Mouse (Mus musculus) stomach, embryonic 16.5 days (tissue): ENCODE data around the gene Epb41l2. TPM values are rescaled to one million over a fixed set of nuclear protein-coding genes. Genes with fewer than 3 reads are reported as not detected.

Experiments used
- ATAC-seq: fragments of 200-750 bp; cut with Nextera tagmentation; 2 replicates; pipeline ENCODE4 v1.8.0; 2017; ENCODE audit warnings: moderate number of reproducible peaks, moderate TSS enrichment; ENCODE audit not compliant: insufficient read depth, low FRiP score
- H3K27ac ChIP-seq: fragments of 300-500 bp; sonication (generic); 2 replicates; pipeline ENCODE4 v1.5.1; 2014; ENCODE audit warnings: low read length
- H3K27me3 ChIP-seq: fragments of 300-500 bp; sonication (generic); 2 replicates; pipeline ENCODE4 v1.6.1; 2014; ENCODE audit warnings: low read length, control low read depth, mixed read lengths; ENCODE audit not compliant: control insufficient read depth, insufficient read depth
- H3K36me3 ChIP-seq: fragments of 300-500 bp; sonication (generic); 2 replicates; pipeline ENCODE4 v1.6.1; 2014; ENCODE audit warnings: low read length; ENCODE audit not compliant: control insufficient read depth, insufficient read depth
- H3K4me1 ChIP-seq: fragments of 300-500 bp; sonication (generic); 2 replicates; pipeline ENCODE4 v1.6.1; 2014; ENCODE audit warnings: low read length, control low read depth, mixed read lengths; ENCODE audit not compliant: control insufficient read depth, insufficient read depth
- H3K4me2 ChIP-seq: fragments of 300-500 bp; sonication (generic); 2 replicates; pipeline ENCODE4 v1.6.1; 2014; ENCODE audit warnings: low read depth, low read length, mixed read lengths
- H3K4me3 ChIP-seq: fragments of 300-500 bp; sonication (generic); replicated peaks from 2 replicates; pipeline ENCODE4 v1.5.1; 2014; ENCODE audit warnings: mild to moderate bottlenecking, low read length
- H3K9ac ChIP-seq: fragments of 300-500 bp; sonication (generic); 2 replicates; pipeline ENCODE4 v1.6.1; 2014; ENCODE audit warnings: low read length
- H3K9me3 ChIP-seq: fragments of 300-500 bp; sonication (generic); replicated peaks from 2 replicates; pipeline ENCODE4 v1.6.1; 2016; ENCODE audit warnings: low read length, control low read depth; ENCODE audit not compliant: control insufficient read depth
- WGBS: fragments of 180-500 bp; shearing (Covaris S2); extraction: QIAGEN DNeasy Blood & Tissue Kit; methylation state at CpG from one replicate; pipeline ENCODE4 v1.1.7; 2014; 5-methylcytosine and 5-hydroxymethylcytosine counted together
- polyA plus RNA-seq: library from polyadenylated mRNA; unstranded; fragments of >200 nt; fragmentation: Nextera tagmentation; extraction: Ambion mirVana; gene quantifications from 2 replicates; pipeline ENCODE4 v1.2.1, GENCODE M21; 2015

Epb41l2 gene
- polyA plus RNA-seq, 1 experiment from 2014 or later, result 60.9 TPM

DNA sequence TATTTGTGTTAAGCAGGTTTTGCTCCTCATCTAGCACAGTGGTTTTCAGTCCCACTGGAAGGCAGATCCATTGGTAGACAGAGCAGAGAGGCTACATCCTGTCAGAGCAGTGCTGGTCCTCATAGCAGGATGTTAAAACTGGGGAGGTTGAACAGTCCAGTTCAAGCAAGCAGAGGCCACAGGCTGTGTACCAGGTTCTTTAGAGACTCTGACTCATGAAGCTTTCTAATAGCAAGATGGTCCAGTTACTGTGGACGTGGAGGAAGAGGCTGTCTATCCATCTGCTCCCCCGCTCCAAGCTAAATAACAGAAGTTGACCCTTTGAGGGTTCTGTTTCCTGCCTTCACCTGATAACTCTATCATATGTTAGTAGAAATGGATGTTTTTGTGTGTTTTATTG lies 41.8 kb downstream of the Epb41l2 start:
- 79% methylated on average over 2 of the region's 2 CpGs for WGBS

DNA sequence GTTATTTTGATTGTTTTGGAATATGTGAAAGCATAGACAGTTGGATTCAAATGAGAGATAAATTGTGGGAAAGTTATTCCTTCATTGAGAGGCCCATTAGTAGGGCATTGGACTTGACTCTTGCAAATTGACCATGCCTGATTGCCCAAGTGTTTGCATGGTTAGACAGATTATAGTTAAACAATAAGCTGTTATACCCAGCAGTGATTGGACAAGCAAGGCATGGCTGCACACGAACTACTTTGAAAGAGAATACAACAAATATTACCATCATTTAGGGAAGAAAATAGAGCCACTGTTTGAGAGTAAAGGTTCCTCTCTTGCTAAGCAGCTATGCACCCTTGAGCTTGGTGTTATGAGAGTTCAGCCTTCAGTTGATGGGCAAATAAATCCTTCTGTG lies 43.3 kb downstream of the Epb41l2 start:
- H3K4me1 ChIP-seq, result peaks cover 7% of the 10 kb centered on the region
- H3K4me3 ChIP-seq, result no peak overlapping the region
- no peak overlapping the region for H3K4me2 ChIP-seq
- H3K9ac ChIP-seq, result no peak overlapping the region
- H3K27me3 ChIP-seq, result no peaks in the 10 kb centered on the region
- WGBS, result 66% methylated on average over 1 of the region's 1 CpGs
- H3K36me3 ChIP-seq, result no peaks in the 10 kb centered on the region
- no peak for ATAC-seq
- no peaks in the 10 kb centered on the region for H3K9me3 ChIP-seq
- no peak overlapping the region for H3K27ac ChIP-seq

More for the DNA sequence above, 41.8 kb downstream of the Epb41l2 start:
- Histone ChIP-seq H3K4me3 (no peak overlapping the region), H3K9me3 (no peaks in the 10 kb centered on the region), H3K4me2 (no peak overlapping the region), H3K36me3 (no peaks in the 10 kb centered on the region), H3K9ac (no peak overlapping the region), H3K27ac (no peak overlapping the region), H3K4me1 (peaks cover 10% of the 10 kb centered on the region), H3K27me3 (no peaks in the 10 kb centered on the region)
- ATAC-seq, result no peak

DNA sequence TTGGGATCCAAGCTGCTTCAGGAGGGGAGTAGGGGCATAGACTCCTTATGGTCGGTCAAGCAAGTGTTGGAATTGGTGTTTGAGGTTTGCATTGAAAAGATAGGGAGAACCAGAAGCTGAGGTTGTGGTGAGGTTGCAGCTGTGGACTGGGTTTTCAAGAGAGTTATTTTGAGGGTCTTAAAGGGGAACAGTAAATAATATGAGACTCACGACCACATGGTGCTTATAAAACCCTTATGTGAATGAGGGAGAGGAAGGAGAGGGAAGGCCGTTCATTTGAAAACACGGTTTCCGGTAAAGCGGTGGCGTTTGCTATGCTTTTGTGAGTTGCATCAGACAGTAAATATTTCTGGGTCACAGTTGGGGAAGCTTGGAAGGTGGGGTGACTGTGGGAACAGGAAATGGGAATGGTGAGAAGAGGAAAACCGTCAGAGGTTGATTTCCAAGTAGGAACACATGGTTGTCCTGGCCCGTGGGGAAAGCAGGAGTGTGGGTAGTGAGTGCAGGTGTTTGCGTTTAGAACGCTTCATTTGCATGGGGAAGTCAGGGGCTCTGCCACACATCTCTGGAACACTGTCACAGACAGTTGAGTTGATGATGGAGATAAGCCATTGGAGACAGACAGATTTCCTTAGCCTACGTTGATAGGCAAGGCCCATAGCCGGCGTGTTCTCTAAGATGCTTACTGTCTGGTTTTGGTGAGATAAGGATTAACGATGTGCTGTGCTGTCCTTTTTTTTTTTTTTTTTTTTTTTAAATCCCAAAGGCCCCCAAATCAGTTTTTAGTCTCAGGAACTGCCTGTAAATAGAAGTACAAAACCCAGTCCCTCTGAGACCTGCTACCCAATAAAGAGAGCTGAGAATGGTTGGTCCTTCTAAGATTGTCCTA lies 44.5 kb downstream of the Epb41l2 start:
- Histone ChIP-seq H3K27ac (no peak overlapping the region), H3K27me3 (no peaks in the 10 kb centered on the region), H3K4me1 (no peaks in the 10 kb centered on the region), H3K36me3 (no peaks in the 10 kb centered on the region), H3K9ac (no peak overlapping the region), H3K4me3 (no peak overlapping the region), H3K9me3 (no peaks in the 10 kb centered on the region), H3K4me2 (no peak overlapping the region)
- ATAC-seq, result no peak
- 73% methylated on average over 15 of the region's 15 CpGs for WGBS

DNA sequence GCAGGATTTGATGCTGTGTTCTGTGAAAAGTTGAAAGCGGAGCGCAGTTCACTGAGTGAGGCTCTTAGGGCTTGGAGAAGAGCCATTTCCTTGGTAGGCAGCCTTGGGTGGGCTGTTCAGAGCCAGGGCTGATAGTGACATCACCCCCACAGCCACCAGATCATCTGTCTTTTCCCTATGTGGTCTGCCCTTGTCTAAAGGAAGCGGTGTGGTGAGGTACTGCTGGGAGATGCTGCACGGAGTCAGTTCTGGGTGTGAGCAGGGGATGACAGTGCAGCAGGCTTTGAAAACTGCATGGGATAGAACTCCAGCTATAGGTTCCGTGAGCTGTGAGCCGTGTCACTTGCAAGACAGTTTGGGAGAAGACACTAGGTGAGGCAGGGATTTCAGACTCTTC lies 45.1 kb downstream of the Epb41l2 start:
- Histone ChIP-seq H3K36me3 (no peaks in the 10 kb centered on the region), H3K4me2 (no peak overlapping the region), H3K27me3 (no peaks in the 10 kb centered on the region), H3K9ac (no peak overlapping the region), H3K27ac (no peak overlapping the region), H3K4me1 (no peaks in the 10 kb centered on the region), H3K9me3 (no peaks in the 10 kb centered on the region), H3K4me3 (no peak overlapping the region)
- 65% methylated on average over 6 of the region's 6 CpGs for WGBS
- ATAC-seq, result no peak

DNA sequence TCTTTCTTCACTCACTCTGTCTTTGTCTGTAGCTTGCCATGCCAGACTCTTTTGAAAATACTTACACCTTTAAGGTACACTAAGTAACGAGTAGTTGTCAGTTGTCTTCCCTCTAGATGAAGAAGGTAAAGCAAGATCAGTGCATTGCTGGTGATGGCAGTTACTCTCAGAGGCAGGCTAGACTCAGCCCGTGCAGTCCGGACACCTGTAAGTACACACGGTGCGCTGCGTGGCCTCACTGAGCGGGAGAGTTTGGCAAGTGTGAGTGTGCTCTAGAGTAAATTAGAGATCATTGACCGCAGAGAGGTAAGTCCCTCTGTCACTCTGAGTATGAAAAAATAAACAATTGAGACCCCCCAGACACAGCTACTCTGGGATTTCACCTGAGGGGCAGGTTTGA lies 46.0 kb downstream of the Epb41l2 start:
- Histone ChIP-seq H3K4me2 (no peak overlapping the region), H3K4me1 (no peaks in the 10 kb centered on the region), H3K9me3 (no peaks in the 10 kb centered on the region), H3K9ac (no peak overlapping the region), H3K4me3 (no peak overlapping the region), H3K27me3 (no peaks in the 10 kb centered on the region), H3K36me3 (no peaks in the 10 kb centered on the region), H3K27ac (no peak overlapping the region)
- 66% methylated on average over 8 of the region's 8 CpGs for WGBS
- ATAC-seq, result no peak

DNA sequence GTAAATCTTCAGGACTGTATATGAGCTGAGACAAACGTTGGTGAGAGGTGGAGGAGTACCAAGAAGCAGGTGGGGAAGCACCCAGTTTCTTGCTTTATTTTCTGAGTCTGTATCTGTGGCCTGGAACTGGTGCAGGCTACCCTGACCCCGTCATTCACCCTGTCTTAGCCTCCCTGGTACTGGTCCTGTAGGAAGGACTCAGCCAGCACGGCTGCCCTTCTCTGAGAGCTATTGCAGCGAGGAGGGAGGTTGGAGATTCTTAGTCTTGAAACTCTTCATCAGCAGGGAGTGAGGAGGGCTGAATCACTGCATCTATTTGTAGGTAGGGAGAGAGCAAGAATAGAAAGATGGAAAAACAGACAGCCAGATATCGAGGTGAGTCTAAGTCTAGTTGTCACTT lies 47.1 kb downstream of the Epb41l2 start:
- Histone ChIP-seq H3K27ac (no peak overlapping the region), H3K27me3 (no peaks in the 10 kb centered on the region), H3K9me3 (no peaks in the 10 kb centered on the region), H3K36me3 (no peaks in the 10 kb centered on the region), H3K4me1 (no peaks in the 10 kb centered on the region), H3K4me2 (no peak overlapping the region), H3K4me3 (no peak overlapping the region), H3K9ac (no peak overlapping the region)
- WGBS, result 79% methylated on average over 5 of the region's 5 CpGs
- no peak for ATAC-seq

DNA sequence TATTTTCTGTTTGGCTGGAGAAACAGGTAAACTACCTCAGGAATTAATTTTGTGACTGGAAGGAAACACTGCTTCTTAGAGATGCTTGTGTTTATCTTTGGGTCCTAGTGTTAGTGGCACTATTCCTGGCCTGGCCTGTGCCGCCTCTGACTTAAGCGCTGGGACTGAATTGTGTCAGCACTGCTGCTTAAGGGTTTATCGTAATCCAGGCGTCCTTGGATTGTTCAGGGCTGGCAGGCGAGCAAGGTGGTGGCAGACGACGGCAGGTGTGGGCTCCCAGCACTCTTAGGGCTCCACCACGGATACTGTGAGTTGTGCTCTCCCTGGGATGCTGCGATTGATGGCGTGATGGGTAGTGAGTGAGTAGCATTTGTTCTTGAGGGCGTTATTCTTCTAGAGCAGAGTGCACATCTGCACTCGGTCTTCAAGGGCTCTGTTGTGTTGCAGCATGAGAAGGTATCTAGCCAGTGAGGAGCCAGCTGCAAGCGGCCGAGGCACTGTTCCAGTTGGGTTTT lies 48.6 kb downstream of the Epb41l2 start:
- no peak overlapping the region for H3K4me2 ChIP-seq
- H3K4me1 ChIP-seq, result no peaks in the 10 kb centered on the region
- 75% methylated on average over 14 of the region's 14 CpGs for WGBS
- H3K9me3 ChIP-seq, result no peaks in the 10 kb centered on the region
- H3K27me3 ChIP-seq, result no peaks in the 10 kb centered on the region
- no peak for ATAC-seq
- no peak overlapping the region for H3K27ac ChIP-seq
- no peak overlapping the region for H3K4me3 ChIP-seq
- no peak overlapping the region for H3K9ac ChIP-seq
- no peaks in the 10 kb centered on the region for H3K36me3 ChIP-seq

DNA sequence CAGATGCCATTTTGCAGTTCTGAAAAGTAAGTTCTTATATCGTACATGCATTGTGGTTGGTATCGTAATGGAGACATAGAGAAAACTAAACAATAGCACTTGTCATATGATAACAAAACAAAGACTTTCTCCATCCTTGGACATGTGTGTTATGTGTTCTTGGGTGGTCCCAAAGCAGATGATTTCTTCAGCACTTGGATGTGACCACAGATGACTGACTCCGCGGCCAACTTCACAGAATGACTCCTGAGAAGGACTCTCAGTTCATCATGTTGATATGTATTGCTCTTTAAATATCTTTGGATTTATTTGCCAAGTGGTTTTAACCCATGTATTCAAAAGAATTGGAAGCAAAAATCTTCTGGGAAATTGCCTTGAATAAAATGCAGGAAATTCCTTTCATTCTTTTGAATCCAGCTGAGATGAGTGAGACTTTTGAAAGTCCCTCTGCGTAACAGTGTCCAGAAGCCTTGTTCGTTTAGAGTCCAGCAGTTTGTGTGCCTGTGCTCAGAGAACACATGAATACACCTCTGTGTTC lies 52.3 kb downstream of the Epb41l2 start:
- H3K27ac ChIP-seq, result no peak overlapping the region
- ATAC-seq, result no peak
- no peak overlapping the region for H3K9ac ChIP-seq
- no peak overlapping the region for H3K4me3 ChIP-seq
- H3K4me2 ChIP-seq, result no peak overlapping the region
- H3K27me3 ChIP-seq, result no peaks in the 10 kb centered on the region
- H3K9me3 ChIP-seq, result no peaks in the 10 kb centered on the region
- no peaks in the 10 kb centered on the region for H3K36me3 ChIP-seq
- WGBS, result 47% methylated on average over 6 of the region's 6 CpGs
- no peaks in the 10 kb centered on the region for H3K4me1 ChIP-seq

DNA sequence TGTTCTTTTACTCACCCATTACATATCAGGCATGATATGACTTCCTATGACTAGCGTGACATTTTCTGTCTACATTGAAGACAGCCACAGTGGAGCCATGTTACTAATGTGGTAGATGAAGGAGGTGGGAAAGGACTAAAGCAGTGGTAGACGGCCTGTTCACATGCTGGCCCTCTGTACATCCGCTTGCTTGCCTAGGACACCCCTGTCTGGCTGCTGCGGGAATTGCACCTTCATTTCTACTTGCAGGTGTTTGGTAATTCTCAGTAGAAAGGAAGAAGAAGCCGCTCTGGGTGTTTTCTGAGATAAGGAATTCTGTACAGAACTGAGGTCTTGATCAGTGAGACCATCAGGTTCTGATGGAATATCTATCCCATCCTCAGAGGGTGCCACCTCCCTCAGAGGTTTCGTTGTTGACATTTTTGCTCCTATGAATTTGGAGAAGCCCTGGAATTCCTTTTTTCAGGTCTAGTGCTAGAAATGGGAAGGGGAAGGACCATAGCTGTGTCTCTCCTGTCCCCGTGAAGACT lies 55.7 kb downstream of the Epb41l2 start:
- Histone ChIP-seq H3K4me1 (no peaks in the 10 kb centered on the region), H3K9ac (no peak overlapping the region), H3K4me3 (no peak overlapping the region), H3K9me3 (no peaks in the 10 kb centered on the region), H3K36me3 (no peaks in the 10 kb centered on the region), H3K4me2 (no peak overlapping the region), H3K27ac (no peak overlapping the region), H3K27me3 (no peaks in the 10 kb centered on the region)
- no peak for ATAC-seq
- WGBS, result 83% methylated on average over 7 of the region's 7 CpGs
